Mouse (Mus musculus): ENCODE measurements at regions not wholly inside any gene's neighbourhood (a gene's known extent, or its start where the extent isn't known, plus 50 kb on each side); places are given as distances from the start of the nearest gene placed in this dataset.
"Not testable (repeated sequence)": the region's sequence is repeated elsewhere in the genome, so short reads cannot be mapped to it uniquely, and the experiment has no call there.

- no peak for DNase-seq
Measured at GRCm38 (mm10) chr12:48223298-48223697, 1159.2 kb upstream of the Foxg1 start.

DNA sequence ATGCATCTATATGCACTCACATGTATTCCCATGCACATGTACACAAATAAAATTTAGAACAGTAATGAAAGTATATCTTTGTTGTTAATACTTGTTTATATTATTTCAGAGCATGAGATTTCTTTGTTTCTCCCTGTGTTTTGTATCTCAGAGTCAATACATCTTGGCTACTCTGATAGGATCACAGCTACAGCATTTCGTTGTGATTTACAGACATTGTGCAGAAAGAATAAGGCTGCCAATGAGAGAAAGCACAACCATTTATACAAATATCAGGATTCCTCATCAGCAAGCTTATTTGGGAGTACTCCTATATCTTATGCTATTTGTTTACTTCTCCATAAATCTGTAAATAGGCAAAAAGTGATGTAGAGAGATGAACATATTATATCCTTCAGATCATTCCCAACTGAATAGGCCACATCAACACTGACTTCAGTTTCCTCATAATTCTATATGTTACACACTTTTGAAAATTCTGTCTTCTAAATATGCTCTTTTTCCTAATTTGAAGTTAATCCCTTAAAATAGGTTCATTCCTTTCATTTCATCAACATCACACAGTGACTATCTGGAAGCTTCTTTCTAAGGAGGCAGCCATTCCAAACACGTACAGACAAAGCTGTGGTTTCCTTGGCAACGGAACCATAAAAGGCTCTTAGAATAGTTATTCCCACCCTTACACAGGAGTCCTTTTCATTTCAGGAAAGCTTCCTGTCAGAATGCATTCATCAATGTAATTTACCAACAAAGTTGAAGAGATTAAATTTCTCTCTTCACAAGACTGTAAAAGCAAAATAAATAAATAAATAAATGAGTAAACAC lies 1160.3 kb upstream of the Foxg1 start:
- peak; percentile 15 for DNase-seq

GRCm38 (mm10) chr12:48181831-48182230 lies 1200.6 kb upstream of the Foxg1 start:
- DNase-seq = no peak

- DNase-seq = no peak
Measured at GRCm38 (mm10) chr12:48173926-48174601, 1208.4 kb upstream of the Foxg1 start.

DNA sequence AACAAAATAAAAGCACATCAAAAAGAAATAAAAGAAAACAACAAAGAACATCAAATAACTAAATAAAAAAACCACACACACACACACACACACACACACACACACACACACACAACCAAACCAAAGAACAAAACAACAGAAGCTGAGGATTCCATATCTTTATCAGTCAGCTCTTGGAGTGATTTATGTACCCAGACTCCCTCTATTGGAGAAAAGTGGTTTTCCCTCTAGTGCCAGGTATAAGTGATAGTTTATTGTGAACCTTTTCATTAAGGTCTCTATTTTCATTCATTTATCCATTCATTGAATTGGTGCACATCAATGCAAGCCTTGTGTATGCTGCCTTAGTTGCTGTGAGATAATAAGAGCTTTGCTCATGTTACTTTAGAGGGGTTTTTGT lies 1236.3 kb upstream of the Foxg1 start:
- DNase-seq = peak; percentile 3

GRCm38 (mm10) chr12:48122996-48123395 lies 1259.5 kb upstream of the Foxg1 start:
- DNase-seq = no peak

DNA sequence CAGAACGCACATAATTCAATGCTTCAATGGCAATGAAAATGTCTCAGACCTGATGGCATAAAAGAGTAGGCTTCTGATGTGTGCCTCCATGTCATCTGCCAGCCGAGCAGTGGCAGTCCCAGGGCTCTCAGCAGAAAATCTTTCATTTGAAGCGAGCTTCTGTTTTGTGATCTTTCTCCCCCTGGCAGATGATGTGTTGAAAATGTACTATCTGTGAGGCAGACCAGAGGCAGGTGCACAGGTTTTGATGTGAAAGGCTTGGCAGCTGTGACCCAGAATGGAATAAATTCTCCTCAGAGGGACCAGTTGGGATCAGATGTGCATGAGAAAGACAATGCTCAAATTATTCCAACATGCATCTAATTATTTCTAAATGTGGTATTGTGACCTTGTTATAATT lies 1281.0 kb upstream of the Nova1 start:
- DNase-seq = no peak

DNA sequence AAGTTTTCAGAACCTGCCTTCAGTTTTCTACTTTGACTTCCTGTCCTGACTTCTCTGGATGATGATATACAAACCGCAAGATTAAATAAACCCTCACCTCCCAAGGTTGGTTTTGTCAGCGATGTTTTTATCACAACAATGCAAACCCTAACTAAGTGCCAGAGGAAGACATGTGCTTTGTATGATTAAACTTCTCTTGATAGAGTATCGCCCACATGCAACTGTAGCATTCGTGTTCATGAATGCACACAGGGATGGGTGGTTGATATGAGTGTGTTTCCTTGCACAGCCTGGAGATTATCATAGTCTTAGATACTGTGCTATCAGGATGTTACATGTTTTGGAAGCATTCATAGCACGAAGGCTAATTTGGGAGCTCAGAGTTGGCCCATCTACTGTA lies 1268.3 kb upstream of the Nova1 start:
- DNase-seq = no peak

- no peak for DNase-seq
Measured at GRCm38 (mm10) chr12:48083377-48083776, 1264.6 kb upstream of the Nova1 start.

GRCm38 (mm10) chr12:48062620-48062942 lies 1243.9 kb upstream of the Nova1 start:
- DNase-seq = no peak

- no peak for DNase-seq
Measured at GRCm38 (mm10) chr12:48061898-48062619, 1243.3 kb upstream of the Nova1 start.

- DNase-seq = no peak
Measured at GRCm38 (mm10) chr12:48020416-48020815, 1201.7 kb upstream of the Nova1 start.

DNA sequence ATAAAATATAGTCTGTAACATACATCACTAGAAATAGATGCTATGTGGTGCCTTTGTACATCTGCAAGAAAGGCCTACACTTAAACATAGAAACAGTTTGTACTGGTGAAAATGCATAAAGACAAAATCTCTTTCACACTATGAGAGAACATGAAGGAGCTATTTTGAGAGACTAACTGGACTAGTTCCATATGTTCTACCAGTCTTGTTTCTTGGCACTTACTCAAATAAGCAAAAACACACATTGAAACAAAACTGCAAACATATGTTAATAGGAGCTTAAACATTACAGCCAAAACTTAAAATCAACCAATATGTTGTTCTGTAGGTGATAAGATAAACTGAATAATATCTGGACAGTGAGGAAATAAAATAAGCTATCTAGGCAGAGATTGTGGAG lies 1157.1 kb upstream of the Nova1 start:
- no peak for DNase-seq

GRCm38 (mm10) chr12:47969655-47970054 lies 1150.9 kb upstream of the Nova1 start:
- no peak for DNase-seq

- no peak for DNase-seq
Measured at GRCm38 (mm10) chr12:47954330-47954729, 1135.6 kb upstream of the Nova1 start.

GRCm38 (mm10) chr12:47939491-47939890 lies 1120.8 kb upstream of the Nova1 start:
- not testable (repeated sequence) for DNase-seq

GRCm38 (mm10) chr12:47927007-47927406 lies 1108.3 kb upstream of the Nova1 start:
- DNase-seq = no peak
